Mouse (Mus musculus): ENCODE data around the gene Ssbp4. TPM values are rescaled to one million over a fixed set of nuclear protein-coding genes. Genes with fewer than 3 reads are reported as not detected.

The Ssbp4 gene
- polyA plus RNA-seq, 1 experiment, result 133 TPM

GRCm38 (mm10) chr8:70553740-70554139, 54.9 kb downstream of the Ssbp4 start:
- no peak overlapping the region for H3K4me3 ChIP-seq
- peaks cover 62% of the 10 kb centered on the region for H3K79me2 ChIP-seq (ENCODE audit: control insufficient read depth, insufficient read depth)
- H3K27me3 ChIP-seq (ENCODE audit: control insufficient read depth, insufficient read depth, insufficient read length), result no peaks in the 10 kb centered on the region
- no peak overlapping the region for H3ac ChIP-seq (ENCODE audit: control insufficient read depth, insufficient read length)
- no peak overlapping the region for H3K4me2 ChIP-seq (ENCODE audit: low read depth)
- TF ChIP-seq MAX (IDR thresholded peaks at IDR 0.05; ENCODE audit: low read depth) (no peak), POLR2A (IDR thresholded peaks at IDR 0.05; ENCODE audit: insufficient read length, low read depth) (no peak), SRF (IDR thresholded peaks at IDR 0.05; ENCODE audit: control insufficient read depth, insufficient read length, low read depth) (no peak), MYOG (IDR thresholded peaks at IDR 0.05; ENCODE audit: control insufficient read depth in 1 of 3, insufficient read depth in 1 of 3, insufficient read length in 2 of 3, low read depth in 2 of 3) (no peak), E2F4 (IDR thresholded peaks at IDR 0.05; ENCODE audit: insufficient read depth) (no peak), REST (IDR thresholded peaks at IDR 0.05; ENCODE audit: insufficient read depth, insufficient read length) (no peak), TCF3 (IDR thresholded peaks at IDR 0.05; ENCODE audit: insufficient read length, low read depth) (no peak), CEBPB (IDR thresholded peaks at IDR 0.05; ENCODE audit: insufficient read depth, poor library complexity, severe bottlenecking) (no peak), MYOD1 (IDR thresholded peaks at IDR 0.05; ENCODE audit: control insufficient read depth in 1 of 3, insufficient read length in 2 of 3, low read depth in 2 of 3) (no peak), POLR2AphosphoS2 (IDR thresholded peaks at IDR 0.05; ENCODE audit: insufficient read length, low read depth) (no peak)
- no peaks in the 10 kb centered on the region for H3K36me3 ChIP-seq (ENCODE audit: control insufficient read depth, insufficient read depth)

- TF ChIP-seq MAX (IDR thresholded peaks at IDR 0.05; ENCODE audit: low read depth) (no peak), SRF (IDR thresholded peaks at IDR 0.05; ENCODE audit: control insufficient read depth, insufficient read length, low read depth) (no peak), POLR2AphosphoS2 (IDR thresholded peaks at IDR 0.05; ENCODE audit: insufficient read length, low read depth) (no peak), REST (IDR thresholded peaks at IDR 0.05; ENCODE audit: insufficient read depth, insufficient read length) (no peak), TCF12 (IDR thresholded peaks at IDR 0.05; ENCODE audit: insufficient read depth, poor library complexity, severe bottlenecking) (no peak), E2F4 (IDR thresholded peaks at IDR 0.05; ENCODE audit: insufficient read depth) (no peak), TCF3 (IDR thresholded peaks at IDR 0.05; ENCODE audit: insufficient read length, low read depth) (no peak), MYOD1 (IDR thresholded peaks at IDR 0.05; ENCODE audit: control insufficient read depth in 1 of 3, insufficient read length in 2 of 3, low read depth in 2 of 3) (no peak), POLR2A (IDR thresholded peaks at IDR 0.05; ENCODE audit: insufficient read length, low read depth) (no peak), MYOG (IDR thresholded peaks at IDR 0.05; ENCODE audit: control insufficient read depth in 1 of 3, insufficient read depth in 1 of 3, insufficient read length in 2 of 3, low read depth in 2 of 3) (no peak), CEBPB (IDR thresholded peaks at IDR 0.05; ENCODE audit: insufficient read depth, poor library complexity, severe bottlenecking) (no peak), USF1 (IDR thresholded peaks at IDR 0.05; ENCODE audit: low read depth) (no peak)
- Histone ChIP-seq H3K4me3 (no peak overlapping the region), H3K36me3 (ENCODE audit: control insufficient read depth, insufficient read depth) (no peaks in the 10 kb centered on the region), H3K79me2 (ENCODE audit: control insufficient read depth, insufficient read depth) (peaks cover 64% of the 10 kb centered on the region), H3K27me3 (ENCODE audit: control insufficient read depth, insufficient read depth, insufficient read length) (no peaks in the 10 kb centered on the region), H3ac (ENCODE audit: control insufficient read depth, insufficient read length) (no peak overlapping the region), H3K4me2 (ENCODE audit: low read depth) (no peak overlapping the region)
Observed at GRCm38 (mm10) chr8:70552836-70553235, 55.8 kb downstream of the Ssbp4 start.

GRCm38 (mm10) chr8:70551558-70552161, 57.0 kb downstream of the Ssbp4 start:
- Histone ChIP-seq H3K4me2 (ENCODE audit: low read depth) (no peak overlapping the region), H3K27me3 (ENCODE audit: control insufficient read depth, insufficient read depth, insufficient read length) (no peaks in the 10 kb centered on the region), H3K79me2 (ENCODE audit: control insufficient read depth, insufficient read depth) (peaks cover 73% of the 10 kb centered on the region), H3ac (ENCODE audit: control insufficient read depth, insufficient read length) (no peak overlapping the region), H3K4me3 (no peak overlapping the region), H3K36me3 (ENCODE audit: control insufficient read depth, insufficient read depth) (no peaks in the 10 kb centered on the region)
- TF ChIP-seq CEBPB (IDR thresholded peaks at IDR 0.05; ENCODE audit: insufficient read depth, poor library complexity, severe bottlenecking) (no peak), MAX (IDR thresholded peaks at IDR 0.05; ENCODE audit: low read depth) (no peak), REST (IDR thresholded peaks at IDR 0.05; ENCODE audit: insufficient read depth, insufficient read length) (no peak), MYOG (IDR thresholded peaks at IDR 0.05; ENCODE audit: control insufficient read depth in 1 of 3, insufficient read depth in 1 of 3, insufficient read length in 2 of 3, low read depth in 2 of 3) (no peak), MYOD1 (IDR thresholded peaks at IDR 0.05; ENCODE audit: control insufficient read depth in 1 of 3, insufficient read length in 2 of 3, low read depth in 2 of 3) (no peak), TCF3 (IDR thresholded peaks at IDR 0.05; ENCODE audit: insufficient read length, low read depth) (no peak), POLR2A (IDR thresholded peaks at IDR 0.05; ENCODE audit: insufficient read length, low read depth) (no peak), TCF12 (IDR thresholded peaks at IDR 0.05; ENCODE audit: insufficient read depth, poor library complexity, severe bottlenecking) (no peak), E2F4 (IDR thresholded peaks at IDR 0.05; ENCODE audit: insufficient read depth) (no peak), POLR2AphosphoS2 (IDR thresholded peaks at IDR 0.05; ENCODE audit: insufficient read length, low read depth) (no peak), USF1 (IDR thresholded peaks at IDR 0.05; ENCODE audit: low read depth) (no peak), SRF (IDR thresholded peaks at IDR 0.05; ENCODE audit: control insufficient read depth, insufficient read length, low read depth) (no peak)

GRCm38 (mm10) chr8:70549412-70550184, 59.1 kb downstream of the Ssbp4 start:
- H3K79me2 ChIP-seq (ENCODE audit: control insufficient read depth, insufficient read depth), result peaks cover 85% of the 10 kb centered on the region
- TF ChIP-seq E2F4 (IDR thresholded peaks at IDR 0.05; ENCODE audit: insufficient read depth), result no peak
- no peak for TF ChIP-seq TCF3 (IDR thresholded peaks at IDR 0.05; ENCODE audit: insufficient read length, low read depth)
- TF ChIP-seq MAX (IDR thresholded peaks at IDR 0.05; ENCODE audit: low read depth), result no peak
- TF ChIP-seq POLR2AphosphoS2 (IDR thresholded peaks at IDR 0.05; ENCODE audit: insufficient read length, low read depth), result no peak
- no peak for TF ChIP-seq POLR2A (IDR thresholded peaks at IDR 0.05; ENCODE audit: insufficient read length, low read depth)
- TF ChIP-seq USF1 (IDR thresholded peaks at IDR 0.05; ENCODE audit: low read depth), result no peak
- no peaks in the 10 kb centered on the region for H3K27me3 ChIP-seq (ENCODE audit: control insufficient read depth, insufficient read depth, insufficient read length)
- H3ac ChIP-seq (ENCODE audit: control insufficient read depth, insufficient read length), result no peak overlapping the region
- H3K4me3 ChIP-seq, result no peak overlapping the region
- H3K36me3 ChIP-seq (ENCODE audit: control insufficient read depth, insufficient read depth), result no peaks in the 10 kb centered on the region
- no peak overlapping the region for H3K4me2 ChIP-seq (ENCODE audit: low read depth)

All from myocyte (in vitro differentiated cells).